Mouse (Mus musculus): ENCODE results near the gene Kdm6b. TPM values are rescaled to one million over a fixed set of nuclear protein-coding genes. Genes with fewer than 3 reads are reported as not detected.

Gene Kdm6b
- polyA plus RNA-seq, 1 experiment from 2014 or later: 19.5 TPM

DNA sequence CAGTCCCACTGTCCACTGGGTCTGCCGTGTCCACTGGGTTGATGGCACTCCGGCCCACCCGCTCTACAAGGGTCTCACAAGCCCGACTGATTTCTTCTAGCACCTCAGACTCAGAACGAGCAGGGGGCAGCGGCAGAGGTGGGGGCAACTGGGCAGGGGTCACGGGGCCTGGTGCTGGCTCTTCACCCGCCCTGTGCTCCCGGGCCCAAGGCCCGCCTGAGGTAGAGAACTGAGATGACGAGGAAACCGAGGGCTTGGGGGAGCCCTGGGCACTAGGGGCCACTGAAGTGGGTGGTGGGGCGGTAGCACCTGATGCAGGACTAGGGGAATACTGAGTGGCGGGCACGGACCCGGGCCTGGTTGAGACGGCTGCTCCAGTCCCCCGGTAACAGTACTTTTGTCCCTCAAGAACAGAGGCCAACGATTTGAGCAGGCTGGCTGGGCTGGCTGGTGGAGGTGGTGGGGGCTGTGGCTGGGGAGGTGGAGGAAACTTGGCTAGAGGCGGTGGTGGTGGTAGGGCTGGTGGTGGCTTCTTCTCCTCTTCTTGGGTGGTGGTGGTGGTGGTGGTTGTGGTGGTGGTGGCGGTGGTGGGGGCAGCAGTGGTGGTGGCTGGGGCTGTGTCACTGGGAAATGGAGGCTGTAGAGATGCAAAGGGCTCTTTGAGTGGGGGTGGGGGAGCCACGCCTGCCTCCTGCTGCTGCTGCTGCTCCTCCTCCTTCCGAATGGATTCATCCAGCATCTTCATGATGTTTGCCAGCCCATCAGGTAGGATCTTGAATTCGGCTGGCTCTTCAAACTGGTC is 8.7 kb downstream of the Kdm6b start:
- H3K9ac ChIP-seq: no peak overlapping the region
- no peak overlapping the region for H3K4me2 ChIP-seq
- H3K9me3 ChIP-seq (replicated peaks): no peaks in the 10 kb centered on the region
- H3K4me3 ChIP-seq: no peak overlapping the region
- peaks cover 76% of the 10 kb centered on the region for H3K36me3 ChIP-seq
- peaks cover 27% of the 10 kb centered on the region for H3K4me1 ChIP-seq (replicated peaks)
- no peak for ATAC-seq (replicated peaks; ENCODE audit: insufficient number of reproducible peaks, insufficient read depth, low FRiP score, low read depth)
- H3K27me3 ChIP-seq: no peaks in the 10 kb centered on the region
- H3K27ac ChIP-seq: no peak overlapping the region
- whole genome bisulfite sequencing: 89% methylated on average over 23 of the region's 24 CpGs

GRCm38 (mm10) chr11:69403691-69404594 is 9.5 kb downstream of the Kdm6b start:
- ATAC-seq (replicated peaks; ENCODE audit: insufficient number of reproducible peaks, insufficient read depth, low FRiP score, low read depth): no peak
- peaks cover 82% of the 10 kb centered on the region for H3K36me3 ChIP-seq
- H3K27ac ChIP-seq: no peak overlapping the region
- no peak overlapping the region for H3K4me3 ChIP-seq
- WGBS: 91% methylated on average over 38 of the region's 38 CpGs
- H3K27me3 ChIP-seq: no peaks in the 10 kb centered on the region
- peaks cover 33% of the 10 kb centered on the region for H3K4me1 ChIP-seq (replicated peaks)
- H3K9ac ChIP-seq: no peak overlapping the region
- no peaks in the 10 kb centered on the region for H3K9me3 ChIP-seq (replicated peaks)
- H3K4me2 ChIP-seq: no peak overlapping the region

GRCm38 (mm10) chr11:69401987-69402386 is 11.5 kb downstream of the Kdm6b start:
- Histone ChIP-seq H3K9ac (no peak overlapping the region), H3K36me3 (peaks cover 70% of the 10 kb centered on the region), H3K27ac (no peak overlapping the region), H3K4me2 (no peak overlapping the region), H3K4me3 (no peak overlapping the region), H3K27me3 (no peaks in the 10 kb centered on the region), H3K9me3 (replicated peaks) (no peaks in the 10 kb centered on the region), H3K4me1 (replicated peaks) (peaks cover 39% of the 10 kb centered on the region)
- no peak for ATAC-seq (replicated peaks; ENCODE audit: insufficient number of reproducible peaks, insufficient read depth, low FRiP score, low read depth)
- WGBS: 84% methylated on average over 12 of the region's 12 CpGs

GRCm38 (mm10) chr11:69401210-69401637 is 12.3 kb downstream of the Kdm6b start:
- H3K9ac ChIP-seq: 0 out of 2 replicates have a peak overlapping the region, but pooled peaks have one; percentile 8
- peaks cover 47% of the 10 kb centered on the region for H3K4me1 ChIP-seq (replicated peaks)
- 23% methylated on average over 22 of the region's 22 CpGs for WGBS
- no peak overlapping the region for H3K27ac ChIP-seq
- H3K36me3 ChIP-seq: peaks cover 63% of the 10 kb centered on the region
- no peaks in the 10 kb centered on the region for H3K27me3 ChIP-seq
- H3K4me2 ChIP-seq: no peak overlapping the region; the same call in 1 of the 2 replicates
- no peak overlapping the region for H3K4me3 ChIP-seq
- ATAC-seq (replicated peaks; ENCODE audit: insufficient number of reproducible peaks, insufficient read depth, low FRiP score, low read depth): peak; percentile 41
- no peaks in the 10 kb centered on the region for H3K9me3 ChIP-seq (replicated peaks)

DNA sequence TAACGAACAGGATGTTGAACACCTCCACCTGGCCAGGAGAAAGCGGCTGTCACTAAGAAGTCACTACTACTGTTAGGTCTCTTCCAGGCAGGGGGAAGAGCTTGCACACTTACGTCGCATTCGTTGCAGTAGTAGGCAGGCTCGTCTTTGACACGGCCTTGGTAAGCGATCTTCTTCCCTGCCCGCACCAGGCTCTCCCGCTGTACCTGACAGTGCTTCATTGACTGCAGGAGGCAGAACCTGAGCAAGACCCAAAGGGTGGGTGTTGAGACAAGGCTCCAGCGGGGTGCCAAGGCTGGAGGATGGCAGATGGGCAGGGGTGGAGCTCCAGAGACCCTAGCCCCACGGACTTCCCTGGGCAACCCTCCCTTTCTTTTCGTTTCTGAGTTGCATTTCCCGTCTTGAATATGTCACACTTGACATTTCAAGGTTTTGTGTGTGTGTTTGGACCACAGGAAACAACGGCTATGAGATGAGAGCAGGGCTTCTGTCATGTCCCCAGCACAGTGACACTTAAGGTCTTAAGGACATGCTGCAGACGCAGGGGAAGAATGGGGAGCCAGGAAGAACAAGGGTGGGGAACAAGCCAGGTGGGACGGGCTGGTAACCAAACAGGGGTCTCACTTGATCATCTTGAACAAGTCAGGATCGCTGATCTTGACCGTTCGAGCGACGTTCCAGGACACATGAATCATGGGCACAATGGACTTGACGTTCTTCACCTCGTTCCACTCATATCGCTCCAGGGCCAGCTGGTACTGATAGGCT is 13.2 kb downstream of the Kdm6b start:
- Histone ChIP-seq H3K27me3 (no peaks in the 10 kb centered on the region), H3K27ac (no peak overlapping the region), H3K36me3 (peaks cover 54% of the 10 kb centered on the region), H3K9ac (no peak overlapping the region), H3K4me1 (replicated peaks) (peaks cover 49% of the 10 kb centered on the region), H3K4me2 (peak overlapping the region; percentile 82; the same call in 1 of the 2 replicates), H3K9me3 (replicated peaks) (no peaks in the 10 kb centered on the region), H3K4me3 (no peak overlapping the region; the same call in 1 of the 2 replicates)
- 76% methylated on average over 25 of the region's 25 CpGs for WGBS
- ATAC-seq (replicated peaks; ENCODE audit: insufficient number of reproducible peaks, insufficient read depth, low FRiP score, low read depth): no peak

GRCm38 (mm10) chr11:69399201-69400082 is 14.0 kb downstream of the Kdm6b start:
- Histone ChIP-seq H3K4me1 (replicated peaks) (peaks cover 49% of the 10 kb centered on the region), H3K36me3 (peaks cover 47% of the 10 kb centered on the region), H3K9me3 (replicated peaks) (no peaks in the 10 kb centered on the region), H3K4me2 (peak overlapping the region; percentile 82), H3K27ac (no peak overlapping the region), H3K27me3 (no peaks in the 10 kb centered on the region), H3K4me3 (peak overlapping the region; percentile 87; the same call in 1 of the 2 replicates), H3K9ac (0 out of 2 replicates have a peak overlapping the region, but pooled peaks have one; percentile 21)
- no peak for ATAC-seq (replicated peaks; ENCODE audit: insufficient number of reproducible peaks, insufficient read depth, low FRiP score, low read depth)
- WGBS: 46% methylated on average over 66 of the region's 66 CpGs

- Histone ChIP-seq H3K9ac (peak overlapping the region; percentile 54), H3K4me2 (peak overlapping the region; percentile 82), H3K36me3 (peaks cover 39% of the 10 kb centered on the region), H3K4me3 (peak overlapping the region; percentile 87), H3K4me1 (replicated peaks) (peaks cover 53% of the 10 kb centered on the region), H3K27me3 (no peaks in the 10 kb centered on the region), H3K9me3 (replicated peaks) (no peaks in the 10 kb centered on the region), H3K27ac (peak overlapping the region; percentile 99)
- no peak for ATAC-seq (replicated peaks; ENCODE audit: insufficient number of reproducible peaks, insufficient read depth, low FRiP score, low read depth)
- whole genome bisulfite sequencing: 30% methylated on average over 21 of the region's 21 CpGs
Observed at GRCm38 (mm10) chr11:69398486-69399200, 14.8 kb downstream of the Kdm6b start.

- Histone ChIP-seq H3K4me2 (peak within 1 kb of the TSS; percentile 82), H3K27ac (peak within 1 kb of the TSS; percentile 99), H3K36me3 (peaks cover 33% of the 10 kb centered on the region), H3K9me3 (replicated peaks) (no peaks in the 10 kb centered on the region), H3K4me1 (replicated peaks) (peaks cover 53% of the 10 kb centered on the region), H3K27me3 (no peaks in the 10 kb centered on the region), H3K9ac (peak within 1 kb of the TSS; percentile 94), H3K4me3 (peak within 1 kb of the TSS; percentile 87)
- 11% methylated on average over 16 of the region's 16 CpGs for WGBS
- ATAC-seq (replicated peaks; ENCODE audit: insufficient number of reproducible peaks, insufficient read depth, low FRiP score, low read depth): no peak
Observed at GRCm38 (mm10) chr11:69398059-69398458, 15.4 kb downstream of the Kdm6b start, which contains the start of gene Tmem88. Tmem88 (minus strand) TSS chr11:69398234.

DNA sequence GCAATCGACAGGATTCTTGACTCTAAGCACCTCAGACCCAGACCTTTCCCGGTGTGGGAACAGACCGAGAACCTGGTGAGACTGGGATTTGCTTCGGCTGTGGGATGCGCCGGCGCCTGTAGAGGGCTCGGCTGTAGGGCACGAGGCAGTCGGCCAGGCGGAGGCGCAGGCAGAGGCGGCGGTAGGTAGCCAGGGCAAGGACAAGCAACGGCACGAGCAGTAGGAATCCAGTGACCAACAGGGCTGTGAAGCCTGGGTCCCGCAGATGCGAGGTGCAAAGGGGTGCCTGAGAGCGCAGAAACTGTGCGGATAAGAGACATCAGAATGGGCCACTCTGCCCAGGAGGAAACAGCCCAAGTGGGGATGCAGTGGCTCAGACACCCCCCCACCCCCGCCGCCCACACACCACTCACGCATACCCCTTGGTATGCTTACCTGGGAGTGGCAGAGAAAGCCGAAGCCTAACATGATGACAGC is 15.9 kb downstream of the Kdm6b start:
- H3K4me2 ChIP-seq: peak overlapping the region; percentile 82
- peaks cover 53% of the 10 kb centered on the region for H3K4me1 ChIP-seq (replicated peaks)

More for the DNA sequence above, 15.9 kb downstream of the Kdm6b start:
- H3K27ac ChIP-seq: peak overlapping the region; percentile 99
- peaks cover 30% of the 10 kb centered on the region for H3K36me3 ChIP-seq
- H3K9me3 ChIP-seq (replicated peaks): no peaks in the 10 kb centered on the region
- H3K27me3 ChIP-seq: no peaks in the 10 kb centered on the region
- no peak for ATAC-seq (replicated peaks; ENCODE audit: insufficient number of reproducible peaks, insufficient read depth, low FRiP score, low read depth)
- WGBS: 9% methylated on average over 24 of the region's 24 CpGs
- peak overlapping the region; percentile 54 for H3K9ac ChIP-seq
- H3K4me3 ChIP-seq: peak overlapping the region; percentile 87

Measured in heart, embryonic 15.5 days (tissue).